Mouse (Mus musculus): ENCODE results near the gene Mansc1. TPM values are rescaled to one million over a fixed set of nuclear protein-coding genes. Genes with fewer than 3 reads are reported as not detected.

Mansc1 gene
- polyA plus RNA-seq, 1 experiment from 2014 or later: 1.6 TPM

DNA sequence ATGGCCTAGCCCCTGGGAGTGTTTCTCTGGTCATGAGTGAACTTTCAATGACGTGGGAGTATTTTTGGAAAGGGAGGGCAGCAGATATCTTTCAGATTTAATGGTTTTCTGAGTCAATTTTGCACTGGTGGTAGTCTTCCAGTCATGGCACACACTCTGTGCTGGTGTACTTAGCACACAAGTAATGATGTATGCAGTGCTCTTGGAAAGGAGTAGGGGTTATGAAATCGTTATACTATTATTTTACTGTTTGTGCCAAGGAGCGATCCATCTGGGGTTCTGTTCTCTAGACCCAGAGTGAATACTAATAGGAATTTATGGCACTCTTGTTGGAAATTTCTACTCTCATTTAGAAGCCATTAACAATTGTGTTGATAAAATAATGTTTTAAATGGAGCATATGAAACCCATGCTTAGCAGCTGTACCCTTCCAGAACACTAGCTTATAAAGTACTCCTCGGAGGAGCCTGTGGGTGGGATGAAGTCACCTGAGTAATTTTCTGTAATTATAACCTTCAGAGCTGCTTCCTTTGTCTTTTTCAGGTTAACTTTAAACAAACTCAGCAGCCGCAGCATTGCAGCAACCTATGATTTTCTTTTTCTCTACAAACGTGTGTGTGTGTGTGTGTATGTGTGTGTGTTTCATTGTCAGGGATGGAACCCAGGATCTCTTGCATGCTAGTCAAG, 37.0 kb upstream of the Mansc1 start:
- Histone ChIP-seq H3K9me3 (ENCODE audit: low read length) (no peaks in the 10 kb centered on the region), H3K36me3 (replicated peaks; ENCODE audit: insufficient read depth, low read length) (no peaks in the 10 kb centered on the region), H3K4me2 (ENCODE audit: low read depth, low read length) (no peak overlapping the region), H3K27ac (ENCODE audit: low read depth) (no peak overlapping the region), H3K4me1 (ENCODE audit: insufficient read depth) (peaks cover 16% of the 10 kb centered on the region), H3K4me3 (ENCODE audit: low read depth, low read length) (no peak overlapping the region), H3K9ac (replicated peaks) (no peak overlapping the region), H3K27me3 (ENCODE audit: insufficient read depth, low read length) (no peaks in the 10 kb centered on the region)
- ATAC-seq (no peak), DNase-seq (no peak)
- WGBS (ENCODE audit: insufficient replicate concordance): 76% methylated on average over 6 of the region's 6 CpGs
- TF ChIP-seq CTCF (IDR thresholded peaks at IDR 0.05; ENCODE audit: low read depth): no peak

GRCm38 (mm10) chr6:134668519-134668918, 36.2 kb upstream of the Mansc1 start:
- 49% methylated on average over 2 of the region's 2 CpGs for WGBS (ENCODE audit: insufficient replicate concordance)
- Histone ChIP-seq H3K27ac (ENCODE audit: low read depth) (no peak overlapping the region), H3K4me1 (ENCODE audit: insufficient read depth) (peaks cover 20% of the 10 kb centered on the region), H3K9me3 (ENCODE audit: low read length) (no peaks in the 10 kb centered on the region), H3K36me3 (replicated peaks; ENCODE audit: insufficient read depth, low read length) (no peaks in the 10 kb centered on the region), H3K4me3 (ENCODE audit: low read depth, low read length) (no peak overlapping the region), H3K27me3 (ENCODE audit: insufficient read depth, low read length) (no peaks in the 10 kb centered on the region), H3K9ac (replicated peaks) (no peak overlapping the region), H3K4me2 (ENCODE audit: low read depth, low read length) (no peak overlapping the region; the same call in 1 of the 2 replicates)
- ATAC-seq: peak; percentile 23; the same call in 1 of the 2 replicates
- peak; percentile 68; the same call in 1 of the 2 replicates for TF ChIP-seq EP300 (IDR thresholded peaks at IDR 0.05; ENCODE audit: low read depth)
- no peak for TF ChIP-seq CTCF (IDR thresholded peaks at IDR 0.05; ENCODE audit: low read depth)
- DNase-seq: no peak

- Histone ChIP-seq H3K9ac (replicated peaks) (no peak overlapping the region), H3K4me1 (ENCODE audit: insufficient read depth) (peaks cover 17% of the 10 kb centered on the region), H3K4me3 (ENCODE audit: low read depth, low read length) (no peak overlapping the region), H3K36me3 (replicated peaks; ENCODE audit: insufficient read depth, low read length) (no peaks in the 10 kb centered on the region), H3K9me3 (ENCODE audit: low read length) (no peaks in the 10 kb centered on the region), H3K4me2 (ENCODE audit: low read depth, low read length) (no peak overlapping the region), H3K27me3 (ENCODE audit: insufficient read depth, low read length) (no peaks in the 10 kb centered on the region), H3K27ac (ENCODE audit: low read depth) (no peak overlapping the region)
- ATAC-seq (no peak), DNase-seq (no peak)
- 62% methylated on average over 9 of the region's 9 CpGs for WGBS (ENCODE audit: insufficient replicate concordance)
- TF ChIP-seq CTCF (IDR thresholded peaks at IDR 0.05; ENCODE audit: low read depth) (no peak), EP300 (IDR thresholded peaks at IDR 0.05; ENCODE audit: low read depth) (no peak)
These were observed 33.5 kb upstream of the Mansc1 start for GRCm38 (mm10) chr6:134665817-134666216.

- peaks cover 15% of the 10 kb centered on the region for H3K4me1 ChIP-seq (ENCODE audit: insufficient read depth)
- no peaks in the 10 kb centered on the region for H3K9me3 ChIP-seq (ENCODE audit: low read length)
- H3K4me3 ChIP-seq (ENCODE audit: low read depth, low read length): no peak overlapping the region
- H3K9ac ChIP-seq (replicated peaks): no peak overlapping the region
- H3K27me3 ChIP-seq (ENCODE audit: insufficient read depth, low read length): no peaks in the 10 kb centered on the region
- TF ChIP-seq CTCF (IDR thresholded peaks at IDR 0.05; ENCODE audit: low read depth) (no peak), EP300 (IDR thresholded peaks at IDR 0.05; ENCODE audit: low read depth) (no peak)
- peak; percentile 84 for ATAC-seq
- 28% methylated on average over 5 of the region's 5 CpGs for whole genome bisulfite sequencing (ENCODE audit: insufficient replicate concordance)
- no peaks in the 10 kb centered on the region for H3K36me3 ChIP-seq (replicated peaks; ENCODE audit: insufficient read depth, low read length)
- H3K27ac ChIP-seq (ENCODE audit: low read depth): peak overlapping the region; percentile 44
- peak overlapping the region; percentile 24; the same call in 1 of the 2 replicates for H3K4me2 ChIP-seq (ENCODE audit: low read depth, low read length)
- DNase-seq: peak; percentile 23
These were observed 32.3 kb upstream of the Mansc1 start for GRCm38 (mm10) chr6:134664573-134664972.

GRCm38 (mm10) chr6:134660714-134661406, 28.6 kb upstream of the Mansc1 start:
- H3K9me3 ChIP-seq (ENCODE audit: low read length): no peaks in the 10 kb centered on the region
- H3K9ac ChIP-seq (replicated peaks): no peak overlapping the region
- H3K4me2 ChIP-seq (ENCODE audit: low read depth, low read length): no peak overlapping the region
- WGBS (ENCODE audit: insufficient replicate concordance): 41% methylated on average over 8 of the region's 8 CpGs
- TF ChIP-seq EP300 (IDR thresholded peaks at IDR 0.05; ENCODE audit: low read depth) (0 out of 2 replicates have a peak, but pooled peaks have one; percentile 15), CTCF (IDR thresholded peaks at IDR 0.05; ENCODE audit: low read depth) (no peak)
- no peak; the same call in 1 of the 2 replicates for ATAC-seq
- peaks cover 15% of the 10 kb centered on the region for H3K4me1 ChIP-seq (ENCODE audit: insufficient read depth)
- DNase-seq: no peak
- no peaks in the 10 kb centered on the region for H3K36me3 ChIP-seq (replicated peaks; ENCODE audit: insufficient read depth, low read length)
- no peaks in the 10 kb centered on the region for H3K27me3 ChIP-seq (ENCODE audit: insufficient read depth, low read length)
- no peak overlapping the region for H3K4me3 ChIP-seq (ENCODE audit: low read depth, low read length)
- H3K27ac ChIP-seq (ENCODE audit: low read depth): peak overlapping the region; percentile 13; the same call in 1 of the 2 replicates

- Histone ChIP-seq H3K36me3 (replicated peaks; ENCODE audit: insufficient read depth, low read length) (no peaks in the 10 kb centered on the region), H3K27me3 (ENCODE audit: insufficient read depth, low read length) (no peaks in the 10 kb centered on the region), H3K27ac (ENCODE audit: low read depth) (no peak overlapping the region), H3K4me2 (ENCODE audit: low read depth, low read length) (no peak overlapping the region; the same call in 1 of the 2 replicates), H3K9me3 (ENCODE audit: low read length) (no peaks in the 10 kb centered on the region), H3K4me3 (ENCODE audit: low read depth, low read length) (no peak overlapping the region), H3K9ac (replicated peaks) (no peak overlapping the region), H3K4me1 (ENCODE audit: insufficient read depth) (peaks cover 12% of the 10 kb centered on the region)
- DNase-seq: peak; percentile 32
- peak; percentile 86 for ATAC-seq
- WGBS (ENCODE audit: insufficient replicate concordance): 17% methylated on average over 9 of the region's 9 CpGs
- TF ChIP-seq CTCF (IDR thresholded peaks at IDR 0.05; ENCODE audit: low read depth) (peak; percentile 85), EP300 (IDR thresholded peaks at IDR 0.05; ENCODE audit: low read depth) (no peak)
These were observed 27.0 kb upstream of the Mansc1 start for GRCm38 (mm10) chr6:134659108-134659958.
